Mouse (Mus musculus) forelimb bud, embryonic 11.5 days (tissue): ENCODE data around the gene Cep41.

Experiments used
- DNase-seq: peaks from one replicate; pipeline ENCODE4 v3.0.0-alpha.2; 2012; ENCODE audit warnings: low read depth, low spot score

Cep41 gene

DNA sequence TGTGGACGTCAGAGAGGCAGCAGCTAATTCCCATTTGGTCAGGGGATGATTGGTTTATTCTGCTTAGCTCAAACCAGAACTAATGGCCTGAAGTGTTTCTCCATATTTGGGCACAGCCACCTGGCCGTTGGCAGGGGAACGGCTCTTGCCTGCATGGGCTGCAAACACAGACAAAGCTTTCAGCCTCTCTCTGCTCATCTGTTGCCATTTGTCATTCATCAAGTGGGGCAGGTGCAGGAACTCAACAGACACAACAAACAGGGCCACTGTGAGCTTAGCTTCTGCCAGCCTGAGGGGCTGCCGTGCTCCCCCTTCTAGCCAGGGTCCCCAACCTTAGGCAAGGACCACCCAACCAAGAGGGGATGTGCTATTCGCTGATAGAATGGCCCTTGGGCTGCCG lies 65.4 kb downstream of the Cep41 start:
- DNase-seq = no peak

DNA sequence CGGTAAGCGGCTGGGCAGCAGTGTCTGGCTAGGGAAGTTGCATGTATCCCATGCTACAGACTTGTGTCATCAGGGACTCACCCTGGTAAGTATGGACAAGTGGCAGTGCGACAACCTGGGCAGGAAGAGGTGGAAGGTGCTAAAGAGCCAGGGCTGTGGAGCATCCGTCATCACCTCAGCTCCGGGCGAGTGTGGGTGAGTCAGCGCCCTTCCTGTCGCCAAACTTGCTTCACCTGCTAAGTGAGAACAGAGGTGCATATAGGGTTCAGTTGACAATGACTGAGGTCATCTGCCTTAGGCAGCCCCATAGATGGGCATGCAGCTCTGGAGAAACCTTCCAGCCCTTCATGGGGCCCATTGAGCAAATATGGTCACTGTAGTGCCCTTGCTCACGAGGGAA lies 68.8 kb downstream of the Cep41 start:
- no peak for DNase-seq

DNA sequence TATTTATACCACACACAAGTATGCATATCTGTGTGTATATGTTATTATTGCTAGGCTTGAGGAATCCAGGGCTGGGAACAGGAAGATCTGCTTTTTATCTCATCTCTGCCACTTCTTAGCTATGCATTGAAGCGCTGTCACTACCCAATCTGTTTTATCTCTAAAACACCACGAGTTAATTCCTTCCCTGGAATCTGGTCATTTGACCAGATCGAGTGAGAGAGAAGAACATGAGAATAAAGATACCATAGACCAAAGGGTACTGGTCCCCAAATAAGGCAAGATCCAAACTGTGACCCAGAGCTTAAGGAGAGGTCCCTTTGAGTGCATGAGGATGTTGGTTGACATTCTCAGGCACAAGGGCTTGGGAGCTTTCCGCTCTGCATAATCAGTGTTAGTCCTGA lies 71.6 kb downstream of the Cep41 start:
- no peak for DNase-seq

DNA sequence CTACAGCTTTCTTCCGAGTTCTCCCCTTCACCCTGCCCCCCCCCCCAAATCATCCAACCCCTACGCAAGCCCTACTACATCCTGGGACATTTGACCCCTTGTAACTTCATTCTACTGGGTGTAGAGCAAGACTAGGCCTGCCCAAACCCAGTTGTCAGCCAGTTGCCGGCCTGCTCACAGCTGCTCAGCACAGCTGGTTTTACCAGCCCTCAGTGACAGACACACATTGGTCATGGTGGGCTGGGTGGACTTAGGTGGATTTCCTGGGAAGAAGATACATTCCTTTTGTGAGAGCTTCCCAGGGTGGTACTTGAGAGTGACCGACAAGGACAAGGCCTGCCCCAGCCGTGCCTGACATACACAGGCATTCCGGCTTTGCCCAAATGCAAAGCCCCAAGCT lies 72.6 kb downstream of the Cep41 start:
- DNase-seq = no peak

DNA sequence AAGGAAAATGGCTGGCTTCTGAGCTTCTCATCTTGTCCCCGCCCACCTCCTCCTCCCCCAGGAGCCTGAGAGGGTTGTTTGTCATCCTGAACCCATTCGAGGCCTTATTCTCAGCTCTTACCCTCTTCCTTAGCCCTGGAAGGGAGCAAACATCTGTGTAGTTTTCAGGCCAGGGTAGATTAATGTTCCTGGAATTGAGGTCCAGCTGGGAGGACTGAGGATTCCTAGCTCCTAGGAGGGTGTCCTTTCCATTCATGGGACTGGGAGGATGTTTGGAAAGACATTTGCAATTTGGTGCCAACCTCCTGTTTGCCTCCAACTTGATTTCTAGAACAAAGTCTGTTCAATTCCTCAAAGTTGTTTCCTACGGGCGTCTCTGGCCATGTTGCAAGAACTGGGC lies 73.0 kb downstream of the Cep41 start:
- no peak for DNase-seq

DNA sequence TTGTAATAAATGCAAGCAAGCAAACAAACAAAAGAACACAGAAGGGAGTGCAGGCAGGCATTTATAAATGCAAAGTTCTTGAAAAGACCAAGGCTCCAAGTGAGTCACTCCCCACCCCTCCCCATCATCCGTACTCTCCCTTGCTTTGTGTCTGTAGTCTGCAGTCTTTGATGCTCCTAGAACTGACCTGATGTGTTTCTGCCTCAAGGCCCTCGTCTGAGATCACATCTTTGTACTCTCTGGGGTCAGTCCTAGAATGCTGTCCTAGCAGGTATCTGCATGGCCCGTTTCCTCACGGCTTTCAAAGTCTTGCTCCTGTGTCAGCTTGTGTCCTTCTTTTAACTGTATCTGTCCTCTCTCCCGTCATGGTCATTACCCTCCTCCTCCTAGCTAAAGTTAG lies 73.9 kb downstream of the Cep41 start:
- DNase-seq = no peak

DNA sequence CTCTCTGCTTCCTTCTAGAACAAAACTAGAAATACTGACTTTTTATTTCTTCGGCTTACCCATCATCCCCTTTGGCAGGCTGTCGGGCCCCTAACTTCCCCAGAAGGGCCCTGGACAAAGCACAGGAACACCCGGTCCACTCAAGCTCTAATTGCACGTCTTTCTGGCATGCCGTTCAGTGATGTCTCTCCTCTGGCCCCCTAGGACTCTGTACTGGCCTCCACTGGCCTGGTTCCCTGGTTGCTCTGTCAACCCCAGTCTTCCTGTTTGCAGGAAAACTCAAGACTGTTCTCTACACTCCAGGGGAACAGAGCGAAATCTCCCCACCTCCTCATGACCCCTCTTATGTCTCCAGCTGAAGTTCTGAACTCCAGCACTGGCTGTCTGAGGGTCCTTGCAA lies 74.8 kb downstream of the Cep41 start:
- no peak for DNase-seq

DNA sequence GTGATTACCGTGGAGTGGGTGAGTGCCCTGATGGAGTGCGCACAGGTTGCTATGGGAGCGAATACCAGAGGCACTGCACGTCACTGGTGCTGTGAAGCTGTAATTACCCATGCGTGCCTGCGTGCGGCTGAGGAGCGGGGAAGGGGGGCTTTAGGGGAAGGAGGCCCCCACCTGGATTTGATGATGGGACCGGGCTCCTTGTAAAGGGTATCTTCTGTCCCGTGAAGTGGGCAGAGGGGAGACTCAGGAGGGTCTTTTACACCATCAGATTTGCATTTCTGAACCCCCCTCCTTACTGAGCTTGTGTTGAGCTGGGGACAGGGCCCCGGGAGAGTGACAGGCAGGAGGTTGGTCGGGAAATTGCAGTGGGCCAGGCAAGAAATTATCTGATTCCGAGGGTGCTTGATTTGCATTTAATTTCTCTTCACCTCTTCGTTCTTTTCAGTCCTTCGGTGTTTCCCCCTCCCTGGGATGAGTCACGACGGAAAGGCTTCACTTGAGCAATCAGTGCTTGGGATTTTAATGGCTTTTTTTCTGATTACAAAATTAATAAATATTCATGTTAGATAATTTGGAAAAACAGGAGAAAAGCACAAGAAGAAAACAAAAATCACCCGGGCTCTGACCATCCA lies 75.5 kb downstream of the Cep41 start:
- peak; percentile 64 for DNase-seq

DNA sequence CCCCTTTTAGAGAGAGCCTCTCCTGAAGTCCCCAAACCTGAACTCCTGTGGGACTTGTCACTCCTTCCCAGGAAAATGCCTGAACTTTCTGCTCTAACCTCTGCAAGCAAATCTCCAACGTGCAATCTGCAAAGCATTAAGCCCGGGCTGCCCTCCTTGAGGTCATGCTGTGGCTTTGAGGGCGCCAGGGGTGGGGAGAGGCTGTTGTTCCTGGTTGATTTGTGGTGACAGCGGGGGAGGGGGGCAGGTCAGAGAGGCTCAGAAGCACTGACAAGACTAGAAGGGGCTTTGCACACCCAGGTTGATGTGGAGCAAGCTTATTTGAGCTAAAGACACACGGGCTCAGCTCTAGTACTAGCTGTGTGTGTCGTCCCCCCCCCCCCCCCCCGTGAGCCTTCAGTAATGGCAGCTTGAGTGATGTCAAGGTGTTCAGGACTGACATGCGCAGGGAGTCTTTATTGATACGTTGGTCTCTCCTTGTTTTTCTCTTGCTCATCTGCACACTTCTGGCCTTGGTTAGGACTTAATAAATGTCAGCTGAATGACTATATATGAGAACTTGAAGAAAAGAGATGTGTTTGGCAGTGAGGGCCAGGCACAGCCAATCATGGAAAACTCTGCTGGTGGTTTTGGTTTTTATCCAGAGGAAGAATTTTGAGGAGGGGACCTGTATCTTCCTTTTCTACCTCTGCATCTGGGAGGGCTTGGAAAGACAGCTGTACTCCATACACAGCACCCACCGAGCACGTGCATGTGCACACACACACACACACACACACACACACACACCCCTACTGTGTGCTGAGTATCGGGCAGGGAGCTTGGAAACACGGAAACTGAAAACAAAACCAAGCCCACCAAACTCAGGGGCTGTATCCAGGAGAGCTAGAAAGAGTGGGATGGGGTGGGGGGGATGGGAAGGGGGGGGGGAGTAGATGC lies 76.3 kb downstream of the Cep41 start:
- DNase-seq = peak; percentile 78

DNA sequence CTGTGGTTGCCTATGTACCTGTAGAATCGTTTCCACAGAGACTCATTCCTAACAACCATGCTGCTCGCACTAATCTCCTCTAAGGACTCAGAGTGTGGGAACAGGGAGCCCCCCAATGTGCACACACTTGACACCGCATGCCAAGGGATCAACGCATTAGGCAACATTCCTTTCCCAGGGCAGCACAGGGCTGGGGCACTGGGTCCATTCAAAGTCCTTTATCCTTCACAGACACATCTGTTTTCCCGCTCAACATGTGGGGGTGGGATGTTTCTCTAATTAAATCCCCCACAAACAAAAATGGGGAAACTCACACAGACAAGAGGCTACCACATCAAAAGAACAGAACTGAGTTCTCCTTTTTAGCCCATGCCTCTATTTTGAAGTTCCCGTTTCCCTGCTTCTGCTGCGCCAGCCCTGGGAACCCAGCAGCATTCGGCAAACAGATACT lies 77.0 kb downstream of the Cep41 start:
- DNase-seq = peak; percentile 77

DNA sequence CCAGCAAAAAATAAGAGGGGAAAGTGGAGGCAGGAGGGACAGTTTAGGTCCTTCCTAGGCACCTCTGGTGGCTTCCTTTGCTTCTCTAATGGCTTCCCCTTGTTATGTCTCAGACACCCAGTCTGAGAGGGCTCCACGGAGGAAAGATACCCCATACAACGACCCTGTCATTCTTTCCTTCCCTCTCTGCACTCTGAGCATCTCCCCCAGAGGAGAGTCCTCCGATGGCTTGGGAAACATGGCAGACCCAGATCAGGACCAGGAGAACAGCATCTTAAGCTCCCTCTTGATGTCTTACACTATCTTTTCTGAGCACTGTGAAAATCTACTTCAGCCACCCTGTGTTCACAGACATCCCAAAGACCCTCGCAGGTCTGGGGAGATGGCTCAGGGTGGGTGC lies 77.8 kb downstream of the Cep41 start:
- DNase-seq = no peak

DNA sequence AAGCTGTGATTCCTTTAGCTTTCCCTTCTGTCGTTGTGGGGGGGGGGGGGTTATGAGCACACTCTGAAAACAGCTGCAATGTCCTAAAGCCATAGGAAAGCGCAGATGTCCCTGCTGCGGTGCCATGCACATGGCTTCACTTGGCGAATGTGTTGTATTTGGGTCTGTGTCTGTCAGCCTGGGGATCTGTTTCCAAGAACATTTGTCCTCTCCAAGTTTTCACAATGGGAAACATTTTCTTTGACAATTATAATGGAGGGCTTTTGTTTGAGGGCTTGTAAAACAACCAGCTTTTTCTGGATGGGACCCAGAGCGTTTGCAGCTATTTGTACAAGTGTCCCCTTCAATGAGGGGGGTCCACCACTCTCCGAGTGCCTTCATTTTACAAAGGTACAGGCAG lies 79.3 kb downstream of the Cep41 start:
- no peak for DNase-seq

DNA sequence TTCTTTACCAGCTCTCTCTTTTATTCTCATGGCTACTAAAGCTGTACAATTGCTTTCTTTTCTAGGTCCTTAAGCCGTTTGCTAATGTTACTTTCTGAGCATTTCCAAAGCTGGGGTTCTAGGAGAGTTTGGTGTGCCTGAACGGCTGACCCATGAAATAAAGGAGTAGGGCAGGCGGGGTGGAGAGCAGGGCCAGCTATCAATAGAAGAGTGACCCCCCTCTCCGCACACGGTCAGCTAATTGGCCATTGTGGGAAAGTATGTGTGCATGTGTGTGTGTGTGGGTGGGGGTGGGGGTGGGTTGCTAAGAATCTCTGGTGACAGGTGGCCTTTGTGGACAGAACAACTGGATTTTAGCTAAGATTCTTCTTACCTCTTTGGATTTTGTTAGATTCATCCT lies 82.3 kb downstream of the Cep41 start:
- no peak for DNase-seq

DNA sequence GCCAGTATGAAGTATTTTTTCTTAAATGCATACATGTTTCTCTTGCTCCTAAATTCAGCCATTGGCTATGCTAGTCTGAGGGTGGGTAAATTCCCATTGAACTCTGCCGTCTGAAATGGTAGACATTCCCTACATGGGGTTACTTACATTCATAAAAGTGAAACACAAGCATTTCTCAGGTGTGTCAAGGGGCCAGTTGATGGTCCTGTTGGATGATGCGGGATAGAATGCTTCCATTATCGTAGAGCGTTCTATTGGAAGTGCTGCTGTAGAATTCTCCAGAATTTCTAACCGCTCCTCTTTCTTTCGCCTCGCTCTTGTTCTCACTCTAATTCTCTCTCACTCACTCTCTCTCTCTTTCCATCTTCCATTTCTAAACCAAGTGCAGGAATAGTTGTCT lies 82.8 kb downstream of the Cep41 start, which contains the start of gene Cpa5:
Gene Cpa5, plus strand, starts transcription at position 301 of the 400 bp plus-strand sequence.
- no peak for DNase-seq

DNA sequence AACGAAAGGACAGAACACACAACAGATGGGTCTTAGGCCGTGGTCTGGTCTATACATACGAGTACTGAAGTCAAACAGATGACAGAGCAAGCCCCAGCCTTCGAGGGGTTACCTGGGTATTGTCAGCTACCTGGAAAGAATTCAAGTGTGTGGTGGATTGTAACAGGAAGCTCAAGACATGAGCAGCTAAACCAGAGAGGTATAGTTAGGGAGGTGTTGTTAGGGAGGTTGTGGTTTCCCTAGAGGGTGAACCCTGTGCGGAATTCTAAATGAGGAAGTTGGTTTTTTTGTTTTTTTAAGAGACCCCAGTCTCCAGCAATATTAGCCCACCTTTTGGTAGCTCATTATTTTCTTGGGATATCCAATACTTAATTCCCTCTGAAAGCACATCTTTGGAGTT lies 87.9 kb downstream of the Cep41 start:
- DNase-seq = no peak

DNA sequence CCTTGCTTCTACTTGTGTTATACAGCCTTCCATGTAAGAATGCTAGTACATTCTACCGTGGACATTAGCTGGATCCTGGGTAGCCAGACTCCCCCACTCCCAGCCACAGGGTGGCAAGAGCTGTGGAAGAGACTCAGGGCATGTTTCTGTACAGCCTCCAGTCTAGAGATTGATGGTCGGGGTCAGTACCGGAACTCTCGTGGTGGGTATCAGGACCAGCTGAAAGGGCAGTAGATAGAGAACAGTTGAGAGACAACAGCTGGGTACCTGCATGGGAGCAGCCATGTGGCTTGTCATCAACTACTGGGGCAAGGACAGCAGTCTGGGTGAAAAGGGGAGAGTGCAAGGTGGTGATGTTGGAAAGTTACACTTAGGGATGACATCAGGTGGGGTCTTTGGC lies 88.4 kb downstream of the Cep41 start:
- no peak for DNase-seq

DNA sequence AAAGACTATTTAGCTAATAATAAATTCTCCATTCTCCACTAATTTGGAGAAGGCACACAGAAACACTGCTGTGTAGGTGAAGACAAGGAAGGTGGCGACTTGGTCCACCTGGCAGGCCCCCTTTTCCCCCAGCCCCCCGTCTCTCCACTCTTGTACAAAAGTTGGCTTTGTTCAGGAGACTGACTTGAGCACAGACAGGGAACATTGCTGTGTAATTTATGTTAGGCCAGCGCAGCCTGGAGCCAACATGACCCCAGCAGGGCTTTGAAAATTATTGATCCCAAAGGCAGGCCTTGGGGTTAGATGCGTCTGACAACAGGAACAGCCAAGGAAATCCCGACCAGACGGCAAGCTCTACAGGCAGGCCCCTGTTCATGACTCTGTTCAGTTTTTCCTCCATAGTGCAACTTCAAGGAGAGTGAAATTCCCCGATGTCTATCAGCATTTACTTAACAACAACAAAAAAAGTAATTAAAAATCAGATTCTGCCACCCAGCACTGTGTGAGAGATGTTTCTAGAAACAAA lies 89.1 kb downstream of the Cep41 start:
- DNase-seq = peak; percentile 75
